Mouse (Mus musculus): ENCODE data around the gene Prcc.

Gene Prcc

GRCm38 (mm10) chr3:87885281-87886003 lies at the start of gene Prcc:
TSS of gene Prcc (minus strand) at chr3:87885608.
- peak; percentile 99 for ATAC-seq (ENCODE audit: insufficient number of reproducible peaks, low FRiP score, low TSS enrichment)

GRCm38 (mm10) chr3:87935201-87935600 lies 49.8 kb upstream of the Prcc start:
- no peak for ATAC-seq (ENCODE audit: insufficient number of reproducible peaks, low FRiP score, low TSS enrichment)

- no peak for ATAC-seq (ENCODE audit: insufficient number of reproducible peaks, low FRiP score, low TSS enrichment)
These were observed 49.1 kb upstream of the Prcc start for GRCm38 (mm10) chr3:87934501-87934900.

GRCm38 (mm10) chr3:87934026-87934425 lies 48.6 kb upstream of the Prcc start:
- no peak for ATAC-seq (ENCODE audit: insufficient number of reproducible peaks, low FRiP score, low TSS enrichment)

GRCm38 (mm10) chr3:87930078-87930795 lies 44.8 kb upstream of the Prcc start, which contains the start of the genes Isg20l2 and Rrnad1:
TSS of gene Isg20l2 (plus strand) at chr3:87930314.
TSS of gene Rrnad1 (minus strand) at chr3:87930717.
- ATAC-seq (ENCODE audit: insufficient number of reproducible peaks, low FRiP score, low TSS enrichment) = peak; percentile 92

- ATAC-seq (ENCODE audit: insufficient number of reproducible peaks, low FRiP score, low TSS enrichment) = no peak; the same call in 1 of the 2 replicates
These were observed 44.1 kb upstream of the Prcc start for GRCm38 (mm10) chr3:87929341-87930077.

GRCm38 (mm10) chr3:87927452-87927851 lies 42.0 kb upstream of the Prcc start:
- no peak for ATAC-seq (ENCODE audit: insufficient number of reproducible peaks, low FRiP score, low TSS enrichment)

GRCm38 (mm10) chr3:87924996-87925395 lies 39.6 kb upstream of the Prcc start:
- ATAC-seq (ENCODE audit: insufficient number of reproducible peaks, low FRiP score, low TSS enrichment) = no peak

GRCm38 (mm10) chr3:87920270-87920943 lies 35.0 kb upstream of the Prcc start:
- ATAC-seq (ENCODE audit: insufficient number of reproducible peaks, low FRiP score, low TSS enrichment) = no peak

GRCm38 (mm10) chr3:87919336-87920108 lies 34.1 kb upstream of the Prcc start, which contains the start of gene Mrpl24:
TSS of gene Mrpl24 (plus strand) at chr3:87919506.
- peak; percentile 88 for ATAC-seq (ENCODE audit: insufficient number of reproducible peaks, low FRiP score, low TSS enrichment)

- ATAC-seq (ENCODE audit: insufficient number of reproducible peaks, low FRiP score, low TSS enrichment) = no peak
These were observed 33.1 kb upstream of the Prcc start for GRCm38 (mm10) chr3:87918551-87918950.

- ATAC-seq (ENCODE audit: insufficient number of reproducible peaks, low FRiP score, low TSS enrichment) = no peak
These were observed 31.6 kb upstream of the Prcc start for GRCm38 (mm10) chr3:87916990-87917389.

- no peak for ATAC-seq (ENCODE audit: insufficient number of reproducible peaks, low FRiP score, low TSS enrichment)
These were observed 28.5 kb upstream of the Prcc start for GRCm38 (mm10) chr3:87913891-87914290.

- ATAC-seq (ENCODE audit: insufficient number of reproducible peaks, low FRiP score, low TSS enrichment) = no peak
These were observed 28.1 kb upstream of the Prcc start for GRCm38 (mm10) chr3:87913491-87913890.

GRCm38 (mm10) chr3:87910573-87911141 lies 25.2 kb upstream of the Prcc start:
- no peak for ATAC-seq (ENCODE audit: insufficient number of reproducible peaks, low FRiP score, low TSS enrichment)

- ATAC-seq (ENCODE audit: insufficient number of reproducible peaks, low FRiP score, low TSS enrichment) = no peak
These were observed 24.5 kb upstream of the Prcc start for GRCm38 (mm10) chr3:87909874-87910273.

- ATAC-seq (ENCODE audit: insufficient number of reproducible peaks, low FRiP score, low TSS enrichment) = no peak
These were observed 24.0 kb upstream of the Prcc start for GRCm38 (mm10) chr3:87909381-87909780.

- ATAC-seq (ENCODE audit: insufficient number of reproducible peaks, low FRiP score, low TSS enrichment) = no peak
These were observed 22.5 kb upstream of the Prcc start for GRCm38 (mm10) chr3:87907906-87908305.

Measured in cerebellum, adult (tissue).